Mouse (Mus musculus): ENCODE data around the gene Srpk3. TPM values are rescaled to one million over a fixed set of nuclear protein-coding genes. Genes with fewer than 3 reads are reported as not detected.

Gene Srpk3
- total RNA-seq, 1 experiment from 2014 or later: 120 TPM

DNA sequence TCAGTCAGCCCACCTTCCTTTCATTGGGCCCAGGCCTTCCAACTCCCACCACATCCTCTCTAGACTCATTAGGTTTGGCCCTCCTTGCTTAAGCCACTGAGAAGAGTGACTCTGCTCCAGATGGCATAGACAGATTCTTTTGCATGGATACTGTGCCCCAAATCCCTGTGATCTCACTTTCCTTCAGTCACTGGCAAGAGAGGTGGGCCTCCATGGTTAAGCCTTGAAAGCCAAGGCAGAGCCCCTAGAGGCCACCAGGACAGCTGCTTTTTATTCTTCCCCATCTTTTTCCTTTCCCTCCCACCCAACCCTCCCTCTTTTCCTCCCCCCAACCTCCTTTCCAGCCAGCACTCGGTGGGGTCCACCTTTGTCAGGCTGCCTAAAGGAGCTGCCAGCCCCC, 19.3 kb downstream of the Srpk3 start:
- ATAC-seq (ENCODE audit: extremely low read depth, insufficient number of reproducible peaks, low FRiP score, poor library complexity, severe bottlenecking): no peak

DNA sequence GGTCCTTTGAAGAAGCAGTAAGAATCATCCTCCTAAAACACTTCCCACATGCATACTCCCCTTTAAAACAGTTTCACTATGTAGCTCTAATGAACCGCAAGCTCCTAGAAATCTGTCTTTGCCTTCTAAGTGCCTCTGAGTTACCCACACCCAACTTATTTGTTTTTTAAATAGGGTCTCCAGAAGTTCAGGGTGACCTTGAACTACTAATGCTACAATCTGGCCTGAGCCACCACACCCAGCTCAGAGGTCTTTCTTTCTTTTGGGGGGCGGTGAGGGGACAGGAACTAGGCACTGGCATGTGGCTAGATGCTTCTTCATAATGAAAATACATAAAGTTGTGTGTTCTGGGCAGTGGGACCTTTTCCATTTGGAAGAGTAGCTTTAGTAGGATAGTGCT, 23.3 kb downstream of the Srpk3 start:
- no peak for ATAC-seq (ENCODE audit: extremely low read depth, insufficient number of reproducible peaks, low FRiP score, poor library complexity, severe bottlenecking)

DNA sequence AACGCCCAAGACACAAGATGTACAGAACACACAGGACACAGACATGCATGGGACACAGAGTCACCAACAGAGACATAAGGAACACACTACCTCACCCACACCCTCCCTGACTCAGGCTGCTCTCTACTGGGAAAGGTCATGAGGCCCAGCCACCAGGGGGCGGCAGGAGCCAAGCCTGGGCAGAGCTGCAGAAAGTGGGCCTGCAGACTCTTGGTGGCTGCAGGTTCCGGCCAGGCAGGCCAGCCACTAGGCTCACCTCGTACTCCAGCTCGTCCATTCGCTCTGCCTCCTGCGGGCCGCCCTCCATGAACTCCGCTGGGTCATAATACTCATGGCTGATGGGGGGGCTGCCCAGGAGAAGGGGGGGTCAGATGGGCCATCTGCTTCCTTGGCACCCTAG, 24.3 kb downstream of the Srpk3 start:
- peak; percentile 70; the same call in 1 of the 2 replicates for ATAC-seq (ENCODE audit: extremely low read depth, insufficient number of reproducible peaks, low FRiP score, poor library complexity, severe bottlenecking)

DNA sequence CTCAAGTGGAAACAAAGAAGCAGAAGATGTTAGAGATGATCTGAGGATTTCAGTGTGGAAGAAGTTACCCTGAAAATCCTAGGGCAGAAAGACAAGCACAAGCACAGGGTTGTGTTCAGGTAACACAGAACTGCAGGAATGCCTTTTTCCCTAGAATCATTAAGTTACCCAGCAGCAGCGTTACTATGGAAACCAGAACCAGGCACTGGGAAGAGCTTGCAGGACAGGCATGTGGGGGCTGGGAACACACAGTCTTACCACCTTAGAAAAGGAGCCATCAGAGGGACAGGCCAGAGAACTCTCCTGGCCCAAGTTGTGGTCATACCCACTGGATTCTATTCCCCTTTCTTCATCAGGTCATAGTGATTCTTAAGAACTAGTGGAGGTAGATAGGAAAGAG, 31.6 kb downstream of the Srpk3 start:
- no peak for ATAC-seq (ENCODE audit: extremely low read depth, insufficient number of reproducible peaks, low FRiP score, poor library complexity, severe bottlenecking)

DNA sequence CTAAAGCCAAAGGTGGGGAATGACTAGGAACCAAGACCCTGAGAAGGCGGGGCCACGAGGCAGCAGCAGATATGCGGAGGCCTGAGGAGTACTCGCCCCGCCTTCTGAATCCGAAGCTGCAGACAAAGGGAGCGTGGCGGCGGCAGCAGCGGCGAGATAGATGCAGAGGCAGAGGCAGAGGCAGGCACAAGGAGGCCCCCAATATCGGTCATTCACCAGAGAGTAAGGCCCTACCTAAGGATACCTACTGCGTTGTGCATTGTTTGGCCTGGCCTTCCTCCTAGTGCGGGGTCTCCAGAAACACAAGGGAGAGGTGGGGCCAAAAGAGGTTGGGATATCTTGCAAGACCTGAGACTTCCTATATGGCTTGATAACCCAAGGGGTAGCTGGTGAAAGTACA, 40.9 kb downstream of the Srpk3 start:
- no peak for ATAC-seq (ENCODE audit: extremely low read depth, insufficient number of reproducible peaks, low FRiP score, poor library complexity, severe bottlenecking)

DNA sequence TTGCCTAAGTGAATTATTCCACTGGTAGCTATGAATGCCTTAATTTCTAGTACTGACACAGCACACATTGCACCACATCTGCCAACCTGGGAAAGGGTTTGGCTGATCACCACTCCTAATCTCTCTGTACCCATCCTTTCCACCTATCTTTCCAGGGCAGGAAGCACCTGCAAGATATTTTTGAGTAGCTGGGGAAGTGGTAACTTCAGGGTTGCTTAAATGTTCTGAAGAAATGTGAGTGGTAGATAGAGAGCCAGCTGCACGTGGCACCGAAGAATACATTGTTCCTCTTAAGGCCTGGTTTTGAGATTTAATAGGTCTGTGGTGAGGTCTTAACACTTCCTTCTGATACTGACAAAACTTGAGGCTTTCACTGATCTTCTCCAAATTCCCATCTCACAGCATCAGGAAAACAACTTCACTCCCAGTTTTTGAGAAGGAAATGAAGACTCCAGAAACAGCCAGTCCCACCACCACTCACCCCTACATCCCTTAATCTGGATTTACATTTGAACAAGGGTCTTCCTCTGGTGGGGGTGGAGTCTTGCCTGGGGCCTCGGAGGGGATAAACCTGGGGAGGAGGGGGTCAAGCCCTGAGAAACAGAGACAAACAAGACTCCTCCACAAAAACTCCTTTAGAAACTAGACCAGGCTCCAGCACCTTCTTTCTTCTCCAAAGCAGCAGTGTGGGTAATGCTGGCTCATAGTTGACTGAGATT, 42.5 kb downstream of the Srpk3 start:
- ATAC-seq (ENCODE audit: extremely low read depth, insufficient number of reproducible peaks, low FRiP score, poor library complexity, severe bottlenecking): no peak

DNA sequence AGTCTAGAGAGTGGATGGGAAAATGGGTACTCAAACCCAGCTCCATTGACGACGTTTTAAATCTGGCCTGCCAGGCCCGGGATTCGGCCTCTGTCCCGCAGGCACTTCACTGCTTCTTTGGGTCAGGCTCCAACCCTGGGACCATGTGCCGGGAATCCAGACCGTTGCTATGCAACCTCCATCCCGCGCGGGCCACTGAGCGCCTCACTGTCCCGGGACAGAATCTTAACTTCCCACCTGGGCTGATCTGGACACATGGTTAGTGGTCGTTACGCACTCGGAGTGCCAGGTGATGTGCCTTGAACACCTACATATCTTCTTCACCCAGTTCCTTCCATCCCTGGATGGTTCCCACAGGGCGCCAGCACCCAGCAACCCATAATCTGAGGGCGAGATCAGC, 49.5 kb downstream of the Srpk3 start:
- ATAC-seq (ENCODE audit: extremely low read depth, insufficient number of reproducible peaks, low FRiP score, poor library complexity, severe bottlenecking): no peak

DNA sequence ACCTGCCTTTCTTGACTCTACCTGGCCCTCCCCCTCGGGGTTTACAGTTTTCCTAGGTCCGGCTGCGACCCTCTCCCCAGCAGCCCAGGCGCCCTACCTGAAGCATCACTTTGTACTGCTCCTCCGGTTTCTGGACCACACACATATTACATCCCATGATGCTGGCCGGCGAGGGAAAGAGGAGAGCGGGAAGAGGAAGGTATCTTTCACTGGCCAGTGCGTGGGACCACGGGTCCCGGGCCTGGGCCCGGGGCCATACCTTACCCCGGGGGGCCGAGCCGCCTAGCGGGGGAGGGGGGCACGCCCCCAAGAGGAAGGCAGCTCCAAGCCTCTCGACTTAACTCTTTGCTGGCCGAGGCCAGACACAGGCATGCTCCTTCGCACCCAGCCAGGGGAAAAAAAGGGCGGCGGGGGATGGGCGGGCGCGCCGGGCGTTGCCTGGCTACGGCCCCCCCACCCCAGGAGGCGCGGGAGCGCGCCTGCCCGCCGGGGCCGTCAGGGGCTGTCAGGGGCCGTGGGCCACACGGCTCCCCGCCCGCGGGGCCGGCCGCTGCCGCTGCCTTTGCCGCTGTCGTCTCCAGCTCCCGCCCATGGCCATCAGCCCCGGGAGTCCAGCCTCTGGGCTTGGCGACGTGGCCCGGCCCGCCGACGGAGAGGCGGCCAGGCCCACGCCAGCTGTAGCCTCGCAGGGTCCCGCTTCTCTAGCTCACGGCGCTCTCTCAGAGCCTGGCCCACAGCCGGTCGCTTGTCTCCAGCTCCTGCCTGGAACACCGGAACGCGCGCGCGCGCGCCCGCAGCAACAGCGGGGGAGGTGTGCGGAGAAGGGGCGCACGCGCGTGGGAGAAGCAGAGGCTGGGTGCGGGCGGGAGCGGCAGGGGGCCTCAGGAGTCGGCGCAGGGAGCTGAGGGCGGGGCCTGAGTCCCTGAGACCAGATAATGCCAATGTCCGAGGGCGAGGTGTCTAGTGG, 50.3 kb downstream of the Srpk3 start, which contains the start of gene Pdzd4:
Gene Pdzd4 (minus strand): TSS at position 785 of the 967 bp plus-strand sequence.
- ATAC-seq (ENCODE audit: extremely low read depth, insufficient number of reproducible peaks, low FRiP score, poor library complexity, severe bottlenecking): no peak

Other genes with a start within 250 kb of the Srpk3 start
- not detected in 2 replicates for gene Dusp9, start 135.0 kb upstream of the Srpk3 start, total RNA-seq (2017)
- gene Pnck, start 114.3 kb upstream of the Srpk3 start, total RNA-seq (2017): not detected in 2 replicates
- 0.25 TPM in 1 of 2 replicates, not detected in the other for gene Slc6a8, start 101.3 kb upstream of the Srpk3 start, total RNA-seq (2017)
- gene Bcap31, start 58.2 kb upstream of the Srpk3 start, total RNA-seq (2017): 173 and 191 TPM in 2 replicates
- 29.6 and 31.7 TPM in 2 replicates for gene Abcd1, start 57.8 kb upstream of the Srpk3 start, total RNA-seq (2017)
- 0.61 and 1.3 TPM in 2 replicates for gene Plxnb3, start 17.3 kb upstream of the Srpk3 start, total RNA-seq (2017)
- 138 and 153 TPM in 2 replicates for gene Idh3g, start 12.5 kb downstream of the Srpk3 start, total RNA-seq (2017)
- gene Ssr4, start 12.6 kb downstream of the Srpk3 start, total RNA-seq (2017): 73.1 and 84.8 TPM in 2 replicates
- 0.61 and 0.93 TPM in 2 replicates for gene Pdzd4, start 50.6 kb downstream of the Srpk3 start, total RNA-seq (2017)
- gene Avpr2, start 117.7 kb downstream of the Srpk3 start, total RNA-seq (2017): 2.4 and 2.6 TPM in 2 replicates
- gene L1cam, start 121.7 kb downstream of the Srpk3 start, total RNA-seq (2017): 20.3 and 22.2 TPM in 2 replicates
- 358 and 362 TPM in 2 replicates for gene Arhgap4, start 147.5 kb downstream of the Srpk3 start, total RNA-seq (2017)
- 46.7 TPM in 2 replicates for gene Naa10, start 147.5 kb downstream of the Srpk3 start, total RNA-seq (2017)
- 6.5 and 7.0 TPM in 2 replicates for gene Renbp, start 156.4 kb downstream of the Srpk3 start, total RNA-seq (2017)
- gene Hcfc1, start 192.0 kb downstream of the Srpk3 start, total RNA-seq (2017): 41.7 and 41.9 TPM in 2 replicates
- gene Irak1, start 249.5 kb downstream of the Srpk3 start, total RNA-seq (2017): 78.7 and 79.5 TPM in 2 replicates